Mouse (Mus musculus) neural tube, embryonic 14.5 days (tissue): ENCODE results near the gene Chrnb2. TPM values are rescaled to one million over a fixed set of nuclear protein-coding genes. Genes with fewer than 3 reads are reported as not detected.

Experiments
- ATAC-seq: fragments of 200-750 bp; cut with Nextera tagmentation; 2 replicates; pipeline ENCODE4 v1.8.0; 2017; ENCODE audit warnings: low read depth, mild to moderate bottlenecking, moderate TSS enrichment, moderate library complexity
- H3K27ac ChIP-seq: fragments of 300-500 bp; sonication (generic); 2 replicates; pipeline ENCODE4 v1.5.1; 2014; ENCODE audit warnings: low read depth, mild to moderate bottlenecking, control low read depth, low read length, moderate library complexity, mixed read lengths
- H3K27me3 ChIP-seq: fragments of 300-500 bp; sonication (generic); 2 replicates; pipeline ENCODE4 v1.6.1; 2014; ENCODE audit warnings: low read length; ENCODE audit not compliant: control insufficient read depth, insufficient read depth
- H3K36me3 ChIP-seq: fragments of 300-500 bp; sonication (generic); 2 replicates; pipeline ENCODE4 v1.6.1; 2014; ENCODE audit warnings: low read length, mixed read lengths; ENCODE audit not compliant: control insufficient read depth, insufficient read depth
- H3K4me1 ChIP-seq: fragments of 300-500 bp; sonication (generic); 2 replicates; pipeline ENCODE4 v1.6.1; 2014; ENCODE audit warnings: low read length; ENCODE audit not compliant: control insufficient read depth, insufficient read depth
- H3K4me2 ChIP-seq: fragments of 300-500 bp; sonication (generic); 2 replicates; pipeline ENCODE4 v1.6.1; 2014; ENCODE audit warnings: mild to moderate bottlenecking, low read depth, low read length, control low read depth
- H3K4me3 ChIP-seq: fragments of 300-500 bp; sonication (generic); 2 replicates; pipeline ENCODE4 v1.5.1; 2014; ENCODE audit warnings: low read depth, low read length, control low read depth, mixed read lengths
- H3K9ac ChIP-seq: fragments of 300-500 bp; sonication (generic); replicated peaks from 2 replicates; pipeline ENCODE4 v1.6.1; 2014; ENCODE audit warnings: low read depth, mild to moderate bottlenecking, control low read depth, low read length, mixed read lengths
- H3K9me3 ChIP-seq: fragments of 300-500 bp; sonication (generic); 2 replicates; pipeline ENCODE4 v1.6.1; 2016; ENCODE audit warnings: low read length; ENCODE audit not compliant: control insufficient read depth
- WGBS: fragments of 180-500 bp; shearing (Covaris S2); extraction: QIAGEN DNeasy Blood & Tissue Kit; methylation state at CpG from one replicate; pipeline ENCODE4 v1.1.7; 2014; 5-methylcytosine and 5-hydroxymethylcytosine counted together
- polyA plus RNA-seq: library from polyadenylated mRNA; unstranded; fragments of >200 nt; fragmentation: Nextera tagmentation; extraction: Ambion mirVana; gene quantifications from 2 replicates; pipeline ENCODE4 v1.2.1, GENCODE M21; 2014

Gene Chrnb2
- polyA plus RNA-seq, 1 experiment from 2014 or later, result 24.5 TPM

- Histone ChIP-seq H3K36me3 (peaks cover 4% of the 10 kb centered on the region; the same call in 1 of the 2 replicates), H3K9me3 (no peaks in the 10 kb centered on the region), H3K9ac (no peak overlapping the region), H3K4me1 (peaks cover 11% of the 10 kb centered on the region; the same call in 1 of the 2 replicates), H3K4me2 (no peak overlapping the region), H3K4me3 (no peak overlapping the region), H3K27ac (no peak overlapping the region), H3K27me3 (no peaks in the 10 kb centered on the region)
- WGBS, result 96% methylated on average over 4 of the region's 4 CpGs
- no peak for ATAC-seq
Measured at GRCm38 (mm10) chr3:89732091-89732490, 32.3 kb downstream of the Chrnb2 start.

- H3K4me1 ChIP-seq, result peaks cover 11% of the 10 kb centered on the region; the same call in 1 of the 2 replicates
- no peak overlapping the region for H3K27ac ChIP-seq
- peak overlapping the region; percentile 34 for H3K4me3 ChIP-seq
- WGBS, result 1% methylated on average over 32 of the region's 32 CpGs
- H3K4me2 ChIP-seq, result peak overlapping the region; percentile 45
- no peaks in the 10 kb centered on the region for H3K9me3 ChIP-seq
- no peaks in the 10 kb centered on the region for H3K36me3 ChIP-seq
- no peaks in the 10 kb centered on the region for H3K27me3 ChIP-seq
- peak; percentile 76 for ATAC-seq
- 0 out of 2 replicates have a peak overlapping the region, but pooled peaks have one; percentile 32 for H3K9ac ChIP-seq
Measured at GRCm38 (mm10) chr3:89730350-89731331, 33.8 kb downstream of the Chrnb2 start.

- no peak for ATAC-seq
- Histone ChIP-seq H3K4me2 (no peak overlapping the region), H3K4me1 (peaks cover 11% of the 10 kb centered on the region; the same call in 1 of the 2 replicates), H3K27me3 (no peaks in the 10 kb centered on the region), H3K4me3 (no peak overlapping the region), H3K9ac (no peak overlapping the region), H3K9me3 (no peaks in the 10 kb centered on the region), H3K36me3 (no peaks in the 10 kb centered on the region), H3K27ac (no peak overlapping the region)
- WGBS, result 91% methylated on average over 2 of the region's 2 CpGs
Measured at GRCm38 (mm10) chr3:89728848-89729247, 35.6 kb downstream of the Chrnb2 start.

- 18% methylated on average over 4 of the region's 4 CpGs for WGBS
- Histone ChIP-seq H3K9ac (no peak overlapping the region), H3K27me3 (no peaks in the 10 kb centered on the region), H3K36me3 (no peaks in the 10 kb centered on the region), H3K4me1 (peaks cover 11% of the 10 kb centered on the region; the same call in 1 of the 2 replicates), H3K4me3 (no peak overlapping the region), H3K9me3 (no peaks in the 10 kb centered on the region), H3K4me2 (no peak overlapping the region), H3K27ac (no peak overlapping the region)
- 0 out of 2 replicates have a peak, but pooled peaks have one; percentile 22 for ATAC-seq
Measured at GRCm38 (mm10) chr3:89727028-89727427, 37.4 kb downstream of the Chrnb2 start.

- no peak overlapping the region for H3K27ac ChIP-seq
- no peaks in the 10 kb centered on the region for H3K9me3 ChIP-seq
- no peak overlapping the region for H3K4me2 ChIP-seq
- 52% methylated on average over 7 of the region's 7 CpGs for WGBS
- no peak overlapping the region for H3K9ac ChIP-seq
- H3K4me1 ChIP-seq, result no peaks in the 10 kb centered on the region
- H3K27me3 ChIP-seq, result no peaks in the 10 kb centered on the region
- no peak overlapping the region for H3K4me3 ChIP-seq
- peak; percentile 17; the same call in 1 of the 2 replicates for ATAC-seq
- H3K36me3 ChIP-seq, result no peaks in the 10 kb centered on the region
Measured at GRCm38 (mm10) chr3:89723400-89724084, 40.9 kb downstream of the Chrnb2 start.

- ATAC-seq, result no peak
- H3K4me2 ChIP-seq, result no peak overlapping the region
- H3K27me3 ChIP-seq, result no peaks in the 10 kb centered on the region
Measured at GRCm38 (mm10) chr3:89722032-89722431, 42.4 kb downstream of the Chrnb2 start.

GRCm38 (mm10) chr3:89715967-89716256 is 48.5 kb downstream of the Chrnb2 start:
- WGBS, result 39% methylated on average over 6 of the region's 6 CpGs
- Histone ChIP-seq H3K4me2 (peak overlapping the region; percentile 81), H3K9ac (peak overlapping the region; percentile 96), H3K4me1 (peaks cover 15% of the 10 kb centered on the region; the same call in 1 of the 2 replicates), H3K27me3 (peaks cover 4% of the 10 kb centered on the region; the same call in 1 of the 2 replicates), H3K4me3 (peak overlapping the region; percentile 92), H3K9me3 (no peaks in the 10 kb centered on the region), H3K36me3 (no peaks in the 10 kb centered on the region), H3K27ac (no peak overlapping the region)
- no peak for ATAC-seq

More at GRCm38 (mm10) chr3:89722032-89722431, 42.4 kb downstream of the Chrnb2 start:
- Histone ChIP-seq H3K9me3 (no peaks in the 10 kb centered on the region), H3K9ac (no peak overlapping the region), H3K4me1 (no peaks in the 10 kb centered on the region), H3K36me3 (no peaks in the 10 kb centered on the region), H3K4me3 (no peak overlapping the region), H3K27ac (no peak overlapping the region)

- H3K9ac ChIP-seq, result peak overlapping the region; percentile 96
- ATAC-seq, result peak; percentile 67
- no peaks in the 10 kb centered on the region for H3K36me3 ChIP-seq
- H3K4me1 ChIP-seq, result peaks cover 15% of the 10 kb centered on the region; the same call in 1 of the 2 replicates
- peaks cover 4% of the 10 kb centered on the region; the same call in 1 of the 2 replicates for H3K27me3 ChIP-seq
- no peaks in the 10 kb centered on the region for H3K9me3 ChIP-seq
- H3K4me2 ChIP-seq, result peak overlapping the region; percentile 81
- H3K27ac ChIP-seq, result peak overlapping the region; percentile 95
- H3K4me3 ChIP-seq, result peak overlapping the region; percentile 92
- 2% methylated on average over 48 of the region's 59 CpGs for WGBS
Measured at GRCm38 (mm10) chr3:89715207-89715966, 49.0 kb downstream of the Chrnb2 start.
